Mouse (Mus musculus) limb, embryonic 13.5 days (tissue): ENCODE data around the gene Acer3. TPM values are rescaled to one million over a fixed set of nuclear protein-coding genes. Genes with fewer than 3 reads are reported as not detected.

ENCODE experiments used
- ATAC-seq: fragments of 200-750 bp; cut with Nextera tagmentation; 2 replicates; pipeline ENCODE4 v1.8.0; 2017; ENCODE audit warnings: low read depth, moderate number of reproducible peaks, moderate TSS enrichment; ENCODE audit not compliant: low FRiP score
- H3K27ac ChIP-seq: fragments of 300-500 bp; sonication (generic); 2 replicates; pipeline ENCODE4 v1.5.1; 2015; ENCODE audit warnings: inconsistent platforms, mild to moderate bottlenecking, moderate library complexity
- H3K27me3 ChIP-seq: fragments of 300-500 bp; sonication (generic); 2 replicates; pipeline ENCODE4 v1.6.1; 2015; ENCODE audit warnings: mild to moderate bottlenecking, inconsistent platforms
- H3K36me3 ChIP-seq: fragments of 300-500 bp; sonication (generic); 2 replicates; pipeline ENCODE4 v1.6.1; 2015; ENCODE audit warnings: inconsistent platforms, mild to moderate bottlenecking, moderate library complexity
- H3K4me1 ChIP-seq: fragments of 300-500 bp; sonication (generic); 2 replicates; pipeline ENCODE4 v1.6.1; 2015; ENCODE audit warnings: inconsistent platforms
- H3K4me2 ChIP-seq: fragments of 300-500 bp; sonication (generic); replicated peaks from 2 replicates; pipeline ENCODE4 v1.6.1; 2015; ENCODE audit warnings: inconsistent platforms, mild to moderate bottlenecking, moderate library complexity
- H3K4me3 ChIP-seq: fragments of 300-500 bp; sonication (generic); 2 replicates; pipeline ENCODE4 v1.5.1; 2015; ENCODE audit warnings: moderate library complexity, mild to moderate bottlenecking, inconsistent platforms
- H3K9ac ChIP-seq: fragments of 300-500 bp; sonication (generic); 2 replicates; pipeline ENCODE4 v1.6.1; 2015; ENCODE audit warnings: mild to moderate bottlenecking, inconsistent platforms
- H3K9me3 ChIP-seq: fragments of 300-500 bp; sonication (generic); 2 replicates; pipeline ENCODE4 v1.6.1; 2016; ENCODE audit warnings: inconsistent platforms
- WGBS: fragments of 180-500 bp; shearing (Covaris S2); methylation state at CpG from one replicate; pipeline ENCODE4 v1.1.7; 2015; 5-methylcytosine and 5-hydroxymethylcytosine counted together
- polyA plus RNA-seq: library from polyadenylated mRNA; unstranded; fragments of >200 nt; fragmentation: Nextera tagmentation; extraction: Ambion mirVana; gene quantifications from 2 replicates; pipeline ENCODE4 v1.2.1, GENCODE M21; 2015

Gene Acer3
- polyA plus RNA-seq, 1 experiment from 2014 or later = 34.7 TPM

DNA sequence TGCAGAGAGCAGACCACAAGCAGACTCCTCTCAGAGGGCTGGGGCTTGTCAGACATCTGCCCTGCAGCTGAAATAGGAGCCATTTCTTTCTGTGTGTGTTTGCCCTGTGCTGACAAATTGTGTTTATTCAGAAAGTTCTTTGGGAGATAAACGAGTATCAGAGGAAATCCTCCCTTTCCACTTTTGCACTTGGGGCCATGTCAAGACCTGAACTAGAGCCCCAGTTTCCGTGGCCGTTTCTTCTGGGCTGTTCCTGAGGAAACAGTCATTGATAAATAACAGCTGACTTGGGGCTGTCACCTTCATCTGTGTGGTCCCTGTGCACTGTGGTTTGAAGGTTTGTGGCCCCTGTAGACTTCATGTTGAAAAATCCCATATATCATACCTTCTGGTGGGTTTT, 10.9 kb upstream of the Acer3 start:
- no peak overlapping the region for H3K4me3 ChIP-seq
- no peaks in the 10 kb centered on the region for H3K36me3 ChIP-seq
- no peaks in the 10 kb centered on the region for H3K9me3 ChIP-seq
- H3K27me3 ChIP-seq = no peaks in the 10 kb centered on the region
- H3K27ac ChIP-seq = no peak overlapping the region
- H3K4me2 ChIP-seq = no peak overlapping the region
- no peak overlapping the region for H3K9ac ChIP-seq
- peaks cover 10% of the 10 kb centered on the region; the same call in 1 of the 2 replicates for H3K4me1 ChIP-seq
- WGBS = 23% methylated on average over 3 of the region's 3 CpGs
- ATAC-seq = no peak

DNA sequence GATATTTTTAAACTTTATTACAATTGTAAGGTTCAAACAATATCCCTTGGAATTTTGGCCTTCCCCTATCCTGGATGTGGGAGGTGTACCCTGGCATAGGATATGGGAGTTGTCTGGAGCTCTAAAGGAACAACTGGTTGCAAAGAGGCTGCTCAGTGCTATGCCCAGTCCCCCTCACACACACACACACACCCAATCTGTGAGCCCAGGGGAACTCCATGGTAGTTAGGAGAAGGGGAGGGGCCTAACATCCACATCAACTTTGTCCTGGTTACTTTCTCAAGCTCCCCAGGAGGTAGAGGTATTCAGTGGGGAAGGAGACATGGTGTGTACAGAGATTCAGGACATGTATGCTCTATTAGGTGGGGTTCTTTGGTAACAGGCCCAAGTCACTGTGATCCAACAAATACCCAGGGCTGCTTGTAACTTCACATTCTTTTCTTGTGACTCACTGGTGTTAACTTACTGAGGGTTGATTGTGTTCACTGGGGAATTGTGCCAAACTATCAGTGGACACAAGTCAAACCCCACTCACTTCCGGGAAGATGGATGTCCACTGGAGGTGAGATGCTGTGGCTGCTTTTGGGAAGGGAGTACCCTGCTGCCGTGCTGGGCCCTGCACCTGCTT, 9.5 kb upstream of the Acer3 start:
- H3K27me3 ChIP-seq = no peaks in the 10 kb centered on the region
- H3K9me3 ChIP-seq = no peaks in the 10 kb centered on the region
- peaks cover 10% of the 10 kb centered on the region; the same call in 1 of the 2 replicates for H3K4me1 ChIP-seq
- no peak overlapping the region for H3K4me2 ChIP-seq
- ATAC-seq = no peak
- no peak overlapping the region for H3K4me3 ChIP-seq
- H3K9ac ChIP-seq = no peak overlapping the region
- WGBS = 75% methylated on average over 2 of the region's 2 CpGs
- H3K27ac ChIP-seq = no peak overlapping the region
- H3K36me3 ChIP-seq = no peaks in the 10 kb centered on the region

DNA sequence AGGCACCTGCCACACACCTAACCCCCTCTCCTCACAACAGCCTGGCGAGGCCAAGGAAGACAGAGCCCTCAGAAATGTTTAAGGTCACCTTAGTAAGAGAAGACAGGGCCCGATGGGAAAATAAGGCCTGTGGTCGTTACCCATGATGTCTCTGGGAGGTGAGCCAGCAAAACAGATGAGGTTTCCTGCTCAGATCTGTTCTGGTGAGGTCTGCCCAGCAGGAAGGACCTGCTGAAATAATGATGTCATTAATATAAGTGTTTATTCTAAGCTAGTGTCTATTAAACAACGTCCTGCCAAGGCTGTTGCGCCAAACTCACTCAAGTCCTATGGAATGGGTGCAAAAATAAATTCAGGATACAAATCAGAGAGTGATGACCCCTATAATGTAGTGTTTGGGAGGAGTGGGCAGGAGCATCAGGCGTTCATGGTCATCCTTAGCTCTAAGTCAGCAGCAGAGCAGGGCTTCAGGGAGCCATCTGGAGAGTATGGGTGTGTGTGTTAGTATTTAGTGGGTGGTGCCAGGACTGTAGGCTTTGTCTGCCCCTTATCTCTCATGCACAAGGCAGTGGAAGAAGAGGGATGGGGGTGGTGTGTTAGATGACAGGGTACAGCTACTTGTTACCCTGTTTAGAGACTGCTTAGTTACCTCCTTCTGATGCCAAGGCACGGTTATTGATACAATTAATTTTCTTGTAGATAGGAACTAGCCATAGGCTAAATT, 8.8 kb upstream of the Acer3 start:
- Histone ChIP-seq H3K9ac (no peak overlapping the region), H3K27me3 (no peaks in the 10 kb centered on the region), H3K36me3 (no peaks in the 10 kb centered on the region), H3K4me3 (no peak overlapping the region), H3K4me1 (peaks cover 7% of the 10 kb centered on the region; the same call in 1 of the 2 replicates), H3K4me2 (no peak overlapping the region), H3K27ac (no peak overlapping the region), H3K9me3 (no peaks in the 10 kb centered on the region)
- no peak for ATAC-seq
- WGBS = 68% methylated on average over 7 of the region's 7 CpGs

DNA sequence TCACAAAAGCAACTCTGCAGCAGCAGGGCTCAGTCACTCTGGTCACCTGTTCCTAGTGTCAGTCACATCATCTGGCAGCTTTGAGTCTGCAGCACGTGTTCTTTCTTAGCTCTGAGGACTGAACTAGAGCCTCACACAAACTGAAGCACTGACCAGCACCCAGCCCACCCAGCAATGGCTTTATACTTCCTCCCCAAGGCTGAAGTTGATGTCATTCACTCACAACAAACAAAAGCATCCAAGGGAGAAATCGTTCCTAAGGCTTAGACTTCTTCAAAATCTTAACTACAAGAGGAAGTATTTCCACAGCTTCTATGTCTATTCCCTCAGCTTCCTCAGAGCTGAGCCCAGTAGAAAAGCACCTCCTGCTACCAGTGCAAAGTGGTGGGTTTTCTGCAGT, 7.3 kb upstream of the Acer3 start:
- Histone ChIP-seq H3K4me1 (peaks cover 18% of the 10 kb centered on the region), H3K4me2 (no peak overlapping the region), H3K36me3 (no peaks in the 10 kb centered on the region), H3K9me3 (no peaks in the 10 kb centered on the region), H3K27ac (no peak overlapping the region), H3K4me3 (no peak overlapping the region), H3K27me3 (no peaks in the 10 kb centered on the region), H3K9ac (no peak overlapping the region)
- ATAC-seq = no peak
- WGBS = 56% methylated on average over 2 of the region's 2 CpGs

DNA sequence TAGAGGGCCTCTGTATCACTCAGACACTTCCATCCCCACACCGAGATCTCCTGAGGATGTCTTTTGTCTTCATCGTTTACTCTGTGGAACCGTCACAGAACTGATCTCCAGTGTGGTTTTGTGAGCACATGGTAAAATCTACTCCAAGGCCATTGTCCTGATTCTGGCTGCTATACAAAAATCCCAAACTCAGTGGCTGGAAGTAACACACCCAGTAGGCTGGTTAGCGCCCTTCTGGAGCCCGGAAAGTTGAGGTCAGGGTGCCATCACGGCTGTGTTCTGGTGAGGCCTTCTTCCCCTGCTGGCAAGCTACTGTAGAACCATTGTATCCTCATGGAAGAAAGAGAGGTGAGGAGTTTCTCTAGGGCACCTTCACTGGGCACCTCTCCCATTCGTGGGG, 5.0 kb upstream of the Acer3 start:
- Histone ChIP-seq H3K4me2 (no peak overlapping the region), H3K4me3 (no peak overlapping the region), H3K4me1 (peaks cover 17% of the 10 kb centered on the region), H3K9ac (no peak overlapping the region), H3K36me3 (no peaks in the 10 kb centered on the region), H3K9me3 (no peaks in the 10 kb centered on the region), H3K27me3 (no peaks in the 10 kb centered on the region), H3K27ac (no peak overlapping the region)
- 90% methylated on average over 7 of the region's 7 CpGs for WGBS
- no peak for ATAC-seq

DNA sequence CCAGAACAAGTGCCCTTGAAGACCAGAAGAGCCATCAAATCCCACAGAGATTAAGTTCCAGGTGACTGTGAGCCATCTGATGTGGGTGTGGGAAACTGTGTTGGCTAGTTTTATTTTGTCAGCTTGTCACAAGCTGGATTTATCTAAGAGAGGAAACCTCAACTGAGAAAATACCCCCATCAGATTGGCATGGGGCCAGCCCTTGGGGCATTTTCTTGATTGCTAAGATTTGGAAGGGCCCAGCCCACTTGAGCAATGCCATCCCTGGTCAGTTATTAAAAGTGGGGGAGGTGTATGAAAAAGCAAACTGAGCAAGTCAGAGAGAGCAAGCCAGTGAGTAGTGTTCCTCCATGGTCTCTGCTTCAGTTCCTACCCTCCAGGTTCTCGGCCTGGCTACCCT, 3.2 kb upstream of the Acer3 start:
- H3K4me1 ChIP-seq = peaks cover 14% of the 10 kb centered on the region
- no peak overlapping the region for H3K4me2 ChIP-seq
- no peak overlapping the region for H3K9ac ChIP-seq
- no peak overlapping the region for H3K4me3 ChIP-seq
- 66% methylated on average over 1 of the region's 1 CpGs for WGBS
- H3K27ac ChIP-seq = no peak overlapping the region
- no peaks in the 10 kb centered on the region for H3K27me3 ChIP-seq
- no peaks in the 10 kb centered on the region for H3K9me3 ChIP-seq
- no peaks in the 10 kb centered on the region for H3K36me3 ChIP-seq
- no peak for ATAC-seq

DNA sequence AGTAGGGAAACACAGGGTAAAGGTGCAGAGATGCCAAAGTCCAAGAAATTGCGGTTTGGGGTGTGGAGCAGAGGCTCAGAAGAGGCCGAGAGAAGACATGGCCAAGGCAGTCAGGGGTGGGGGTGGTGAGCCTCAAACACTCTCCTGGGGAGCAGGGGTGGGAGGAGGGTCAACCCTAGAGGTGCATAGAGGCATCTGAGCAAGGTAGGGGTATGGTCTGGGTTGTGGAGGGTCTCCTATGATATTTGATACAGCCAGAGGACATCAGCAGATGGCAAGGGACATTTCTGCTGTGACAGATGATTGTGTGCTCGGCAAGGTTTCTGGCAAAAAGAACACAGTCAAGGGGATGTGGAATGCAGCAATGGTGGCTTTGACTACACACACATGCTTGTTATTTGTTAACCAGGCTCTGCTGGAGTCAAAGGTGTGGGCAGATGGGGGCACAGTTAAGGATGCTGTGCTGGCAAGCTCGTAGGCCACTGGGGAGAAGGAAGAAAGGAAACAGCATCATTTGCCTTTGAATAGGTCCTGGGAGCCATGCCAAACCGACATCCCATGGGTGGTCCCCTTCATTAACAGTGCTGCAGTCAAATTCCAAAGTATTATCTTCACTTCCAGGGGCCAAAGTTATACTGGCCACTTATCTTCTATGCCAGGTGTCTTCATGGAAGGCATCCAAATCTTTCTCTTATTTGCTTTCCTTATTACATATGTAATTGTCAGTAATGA, 2.4 kb upstream of the Acer3 start:
- 38% methylated on average over 5 of the region's 5 CpGs for WGBS

DNA sequence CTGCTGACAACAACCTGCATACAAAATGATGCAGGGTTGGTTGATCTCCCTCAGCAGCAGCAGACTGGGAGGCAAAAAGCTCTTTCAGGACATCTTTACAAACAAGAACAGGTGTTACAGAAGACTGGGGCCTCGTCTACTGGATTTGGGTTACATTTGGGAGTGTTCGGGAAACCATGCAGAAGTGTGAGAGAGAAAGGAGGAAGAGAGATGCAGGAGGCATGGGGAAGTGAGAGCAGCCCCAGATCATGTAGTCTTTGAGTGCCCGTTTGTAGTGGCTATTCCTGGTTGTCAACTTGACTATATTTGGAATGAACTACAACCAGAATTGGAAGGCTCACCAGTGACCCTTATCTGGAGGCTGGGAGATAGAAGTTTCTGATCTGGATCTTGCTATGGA, 1.4 kb upstream of the Acer3 start:
- no peaks in the 10 kb centered on the region for H3K9me3 ChIP-seq
- no peaks in the 10 kb centered on the region for H3K27me3 ChIP-seq
- no peak overlapping the region for H3K4me2 ChIP-seq
- no peak overlapping the region for H3K4me3 ChIP-seq
- H3K4me1 ChIP-seq = peaks cover 14% of the 10 kb centered on the region
- ATAC-seq = no peak
- WGBS = 68% methylated on average over 3 of the region's 3 CpGs
- H3K27ac ChIP-seq = no peak overlapping the region
- no peaks in the 10 kb centered on the region for H3K36me3 ChIP-seq
- H3K9ac ChIP-seq = no peak overlapping the region

More for the DNA sequence above, 2.4 kb upstream of the Acer3 start:
- Histone ChIP-seq H3K4me2 (no peak overlapping the region), H3K9me3 (no peaks in the 10 kb centered on the region), H3K36me3 (no peaks in the 10 kb centered on the region), H3K4me1 (peaks cover 14% of the 10 kb centered on the region), H3K9ac (no peak overlapping the region), H3K4me3 (no peak overlapping the region), H3K27me3 (no peaks in the 10 kb centered on the region), H3K27ac (no peak overlapping the region)
- ATAC-seq = no peak

DNA sequence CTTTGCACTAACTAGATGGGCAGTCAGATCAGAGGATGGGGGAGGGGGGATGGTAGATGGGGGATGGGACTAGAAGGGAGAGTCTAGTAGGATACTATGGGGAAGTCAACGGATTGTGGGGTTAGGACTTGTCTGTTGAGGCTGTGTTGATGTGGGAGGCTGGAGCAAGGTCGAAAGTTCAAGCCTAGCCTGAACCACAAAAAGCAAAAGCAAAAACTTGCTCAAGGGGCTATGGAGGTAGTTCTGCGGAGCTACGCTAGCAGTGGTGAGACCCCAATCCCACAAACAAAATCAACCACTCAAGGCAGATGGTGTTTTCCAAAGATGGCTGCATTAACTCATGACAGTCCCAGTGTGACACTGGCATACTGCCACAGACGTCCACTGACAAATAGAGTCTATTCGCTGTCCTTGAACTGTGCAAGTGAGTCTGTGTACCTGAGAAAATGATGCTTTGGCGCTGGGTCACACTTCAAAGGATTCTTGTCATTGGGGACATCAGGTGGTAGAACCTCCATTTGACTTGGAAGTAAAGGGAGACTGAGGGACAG, 927 bp downstream of the Acer3 start:
- WGBS = 78% methylated on average over 7 of the region's 7 CpGs

DNA sequence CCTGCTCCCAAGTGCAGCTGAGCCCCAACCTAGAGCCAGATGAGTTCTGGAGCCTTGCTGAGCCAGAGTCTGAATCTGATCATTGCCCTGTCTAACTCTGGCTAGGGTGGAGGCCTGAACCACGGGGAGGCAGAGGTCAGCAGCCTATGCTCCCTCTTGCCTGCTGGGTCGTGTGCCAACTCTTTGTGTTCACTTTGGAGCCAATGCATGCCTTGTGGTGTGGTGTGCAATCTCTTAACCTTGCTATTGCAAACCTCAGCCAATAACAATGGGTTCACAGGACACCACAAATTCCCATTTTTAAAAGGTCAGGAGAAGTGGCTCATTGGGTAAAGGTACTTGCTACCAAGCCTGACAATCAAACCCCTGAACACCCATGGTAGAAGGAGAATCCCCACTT, 4.4 kb downstream of the Acer3 start:
- WGBS = 62% methylated on average over 2 of the region's 2 CpGs
- ATAC-seq = no peak
- H3K36me3 ChIP-seq = no peaks in the 10 kb centered on the region

More for the DNA sequence above, 927 bp downstream of the Acer3 start:
- Histone ChIP-seq H3K36me3 (no peaks in the 10 kb centered on the region), H3K4me2 (no peak overlapping the region), H3K9ac (no peak overlapping the region), H3K4me1 (peaks cover 14% of the 10 kb centered on the region), H3K9me3 (no peaks in the 10 kb centered on the region), H3K27me3 (no peaks in the 10 kb centered on the region), H3K27ac (no peak overlapping the region), H3K4me3 (no peak overlapping the region)
- ATAC-seq = no peak

DNA sequence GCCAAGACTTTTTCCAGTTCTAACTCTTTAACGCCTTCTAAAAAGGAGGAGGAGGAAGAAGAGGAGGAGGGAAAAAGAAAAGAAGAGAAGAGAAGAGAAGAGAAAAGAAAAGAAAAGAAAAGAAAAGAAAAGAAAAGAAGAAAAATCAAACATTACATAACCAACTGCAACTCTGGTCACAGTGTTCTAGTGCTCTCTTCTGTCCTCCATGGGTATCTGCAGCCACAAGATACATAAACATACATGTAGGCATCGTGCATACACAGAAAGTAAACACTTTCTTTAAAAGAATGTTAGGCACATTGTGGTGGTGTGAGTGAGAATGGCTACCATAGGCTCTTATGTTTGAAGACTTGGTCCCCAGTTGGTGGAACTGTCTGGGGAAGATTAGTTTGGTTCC, 5.9 kb downstream of the Acer3 start:
- Histone ChIP-seq H3K9ac (no peak overlapping the region), H3K27ac (no peak overlapping the region), H3K4me3 (no peak overlapping the region), H3K27me3 (no peaks in the 10 kb centered on the region), H3K4me2 (no peak overlapping the region), H3K4me1 (no peaks in the 10 kb centered on the region), H3K9me3 (no peaks in the 10 kb centered on the region), H3K36me3 (no peaks in the 10 kb centered on the region)
- ATAC-seq = no peak
- 85% methylated on average over 2 of the region's 2 CpGs for WGBS

More for the DNA sequence above, 4.4 kb downstream of the Acer3 start:
- H3K9me3 ChIP-seq = no peaks in the 10 kb centered on the region
- H3K9ac ChIP-seq = no peak overlapping the region
- no peaks in the 10 kb centered on the region for H3K27me3 ChIP-seq
- no peak overlapping the region for H3K27ac ChIP-seq
- no peak overlapping the region for H3K4me3 ChIP-seq
- no peaks in the 10 kb centered on the region for H3K4me1 ChIP-seq
- H3K4me2 ChIP-seq = no peak overlapping the region

DNA sequence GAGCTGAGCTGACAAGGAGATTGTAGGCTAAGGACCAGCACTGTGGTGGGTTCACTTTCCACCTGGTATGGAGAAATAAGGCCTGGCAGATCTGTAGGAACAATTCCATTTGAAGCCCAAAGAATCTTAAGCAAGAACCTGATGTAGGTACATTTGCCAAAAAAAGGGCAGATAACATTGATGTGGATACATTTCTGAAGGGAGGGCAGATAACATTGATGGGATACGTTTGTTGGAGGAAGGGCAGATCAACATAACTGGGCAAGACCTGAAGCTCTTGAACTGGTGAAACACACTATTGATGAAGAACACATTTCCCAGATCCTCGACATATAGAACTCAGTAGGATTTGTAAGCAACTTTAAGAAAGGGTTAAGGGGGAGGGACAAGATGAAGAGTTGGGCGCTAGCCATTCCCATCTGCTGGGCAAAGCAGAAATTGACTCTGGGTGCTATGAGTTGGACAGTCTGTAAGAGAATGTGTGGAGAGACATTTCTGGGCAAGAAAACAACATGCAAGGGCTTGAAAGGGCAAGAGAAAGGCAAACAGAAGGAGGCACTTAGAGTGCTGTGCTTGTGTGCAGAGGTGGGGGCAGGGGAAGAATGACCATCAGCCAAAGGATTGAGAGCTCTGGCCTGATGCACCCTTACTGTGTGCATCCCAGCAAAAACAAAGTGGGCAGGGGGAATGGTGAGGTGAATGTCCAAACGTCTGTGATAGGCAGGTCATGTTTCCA, 8.7 kb downstream of the Acer3 start:
- no peaks in the 10 kb centered on the region for H3K27me3 ChIP-seq
- ATAC-seq = no peak
- no peaks in the 10 kb centered on the region for H3K36me3 ChIP-seq
- H3K9me3 ChIP-seq = no peaks in the 10 kb centered on the region
- H3K4me2 ChIP-seq = no peak overlapping the region
- no peak overlapping the region for H3K9ac ChIP-seq
- no peak overlapping the region for H3K4me3 ChIP-seq
- WGBS = 58% methylated on average over 4 of the region's 4 CpGs
- H3K27ac ChIP-seq = no peak overlapping the region
- H3K4me1 ChIP-seq = peaks cover 11% of the 10 kb centered on the region
